Mouse (Mus musculus) kidney, postnatal 0 days (tissue): Measurements from ENCODE around the gene Gosr1. TPM values are rescaled to one million over a fixed set of nuclear protein-coding genes. Genes with fewer than 3 reads are reported as not detected.

Experiments used
- ATAC-seq: fragments of 200-750 bp; cut with Nextera tagmentation; replicated peaks from 2 replicates; pipeline ENCODE4 v1.8.0; 2017; ENCODE audit warnings: low read depth, moderate number of reproducible peaks, moderate TSS enrichment, moderate library complexity; ENCODE audit not compliant: low FRiP score
- DNase-seq: peaks from one replicate; pipeline ENCODE4 v3.0.0-alpha.2; 2016; ENCODE audit warnings: low spot score
- H3K27ac ChIP-seq: fragments of 300-500 bp; sonication (generic); 2 replicates; pipeline ENCODE4 v1.5.1; 2014; ENCODE audit warnings: mild to moderate bottlenecking
- H3K27me3 ChIP-seq: fragments of 300-500 bp; sonication (generic); 2 replicates; pipeline ENCODE4 v1.6.1; 2014; ENCODE audit warnings: low read length, mixed read lengths; ENCODE audit not compliant: insufficient read depth
- H3K36me3 ChIP-seq: fragments of 300-500 bp; sonication (generic); 2 replicates; pipeline ENCODE4 v1.6.1; 2014; ENCODE audit warnings: low read length, mixed read lengths; ENCODE audit not compliant: insufficient read depth
- H3K4me1 ChIP-seq: fragments of 300-500 bp; sonication (generic); replicated peaks from 2 replicates; pipeline ENCODE4 v1.6.1; 2014; ENCODE audit warnings: antibody characterized with exemption, low read length, mixed read lengths; ENCODE audit not compliant: insufficient read depth
- H3K4me2 ChIP-seq: fragments of 300-500 bp; sonication (generic); 2 replicates; pipeline ENCODE4 v1.6.1; 2014; ENCODE audit warnings: mild to moderate bottlenecking, low read length, moderate library complexity, mixed read lengths
- H3K4me3 ChIP-seq: fragments of 300-500 bp; sonication (generic); replicated peaks from 2 replicates; pipeline ENCODE4 v1.5.1; 2014; ENCODE audit warnings: low read depth, low read length
- H3K9ac ChIP-seq: fragments of 300-500 bp; sonication (generic); 2 replicates; pipeline ENCODE4 v1.6.1; 2014; ENCODE audit warnings: low read depth, low read length
- H3K9me3 ChIP-seq: fragments of 300-500 bp; sonication (generic); replicated peaks from 2 replicates; pipeline ENCODE4 v1.6.1; 2016; ENCODE audit warnings: low read length, inconsistent platforms, mixed read lengths
- CTCF ChIP-seq: IDR thresholded peaks from 2 replicates; pipeline ENCODE4 v1.5.1; 2016; ENCODE audit warnings: antibody characterized with exemption, low read depth, mild to moderate bottlenecking, moderate library complexity
- WGBS: fragments of 180-500 bp; shearing (Covaris S2); extraction: QIAGEN DNeasy Blood & Tissue Kit; methylation state at CpG from one replicate; pipeline ENCODE4 v1.1.7; 2014; 5-methylcytosine and 5-hydroxymethylcytosine counted together
- polyA plus RNA-seq: library from polyadenylated mRNA; unstranded; fragments of >200 nt; fragmentation: Nextera tagmentation; extraction: Ambion mirVana; gene quantifications from 2 replicates; pipeline ENCODE4 v1.2.1, GENCODE M21; 2015

The Gosr1 gene
- polyA plus RNA-seq, 1 experiment from 2014 or later: 23.9 TPM

- Histone ChIP-seq H3K4me2 (no peak overlapping the region), H3K9ac (no peak overlapping the region), H3K4me3 (no peak overlapping the region), H3K36me3 (peaks cover 35% of the 10 kb centered on the region; the same call in 1 of the 2 replicates), H3K27me3 (no peaks in the 10 kb centered on the region), H3K4me1 (no peaks in the 10 kb centered on the region), H3K27ac (no peak overlapping the region), H3K9me3 (no peaks in the 10 kb centered on the region)
- ATAC-seq: no peak; the same call in 1 of the 2 replicates
- no peak for TF ChIP-seq CTCF
- no peak for DNase-seq
- 90% methylated on average over 3 of the region's 3 CpGs for WGBS
Observed at GRCm38 (mm10) chr11:76803266-76803665, 39.9 kb upstream of the Gosr1 start.

DNA sequence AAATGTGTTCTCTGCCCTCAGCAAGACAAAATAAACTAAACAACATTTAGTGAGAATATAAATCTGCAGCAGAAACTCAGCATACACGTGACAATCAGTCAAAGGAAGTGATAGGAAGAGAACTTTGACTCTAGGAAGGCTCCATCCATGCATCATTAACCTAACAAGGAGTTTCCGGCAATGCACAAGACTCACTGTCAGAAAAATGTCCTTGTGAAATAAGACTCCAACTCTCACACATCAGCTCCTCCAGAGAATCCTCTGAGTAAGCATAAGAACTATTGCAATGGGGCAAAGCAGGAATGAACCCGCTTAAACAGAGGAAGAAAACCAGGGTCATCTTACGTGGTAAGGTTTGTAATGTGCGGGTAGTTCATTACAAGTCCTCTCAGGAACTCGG, 33.9 kb upstream of the Gosr1 start:
- DNase-seq: peak; percentile 64
- H3K4me1 ChIP-seq: no peaks in the 10 kb centered on the region

GRCm38 (mm10) chr11:76795326-76795725, 31.9 kb upstream of the Gosr1 start:
- H3K27ac ChIP-seq: no peak overlapping the region
- no peaks in the 10 kb centered on the region for H3K27me3 ChIP-seq
- H3K9ac ChIP-seq: no peak overlapping the region
- no peak overlapping the region for H3K4me2 ChIP-seq
- no peaks in the 10 kb centered on the region for H3K4me1 ChIP-seq
- no peak for ATAC-seq
- H3K4me3 ChIP-seq: no peak overlapping the region
- no peak for DNase-seq
- no peak for TF ChIP-seq CTCF
- WGBS: 91% methylated on average over 5 of the region's 5 CpGs
- H3K9me3 ChIP-seq: no peaks in the 10 kb centered on the region
- peaks cover 57% of the 10 kb centered on the region; the same call in 1 of the 2 replicates for H3K36me3 ChIP-seq

More for the DNA sequence above, 33.9 kb upstream of the Gosr1 start:
- H3K27me3 ChIP-seq: no peaks in the 10 kb centered on the region
- TF ChIP-seq CTCF: no peak
- H3K4me3 ChIP-seq: no peak overlapping the region
- peaks cover 45% of the 10 kb centered on the region; the same call in 1 of the 2 replicates for H3K36me3 ChIP-seq
- H3K9me3 ChIP-seq: no peaks in the 10 kb centered on the region
- peak; percentile 43 for ATAC-seq
- H3K9ac ChIP-seq: no peak overlapping the region
- WGBS: 53% methylated on average over 6 of the region's 6 CpGs
- H3K27ac ChIP-seq: no peak overlapping the region
- no peak overlapping the region for H3K4me2 ChIP-seq

- Histone ChIP-seq H3K4me1 (no peaks in the 10 kb centered on the region), H3K4me2 (no peak overlapping the region), H3K27me3 (no peaks in the 10 kb centered on the region), H3K9me3 (no peaks in the 10 kb centered on the region), H3K27ac (no peak overlapping the region), H3K9ac (no peak overlapping the region), H3K36me3 (peaks cover 39% of the 10 kb centered on the region; the same call in 1 of the 2 replicates), H3K4me3 (no peak overlapping the region)
- WGBS: 73% methylated on average over 7 of the region's 7 CpGs
- DNase-seq (no peak), ATAC-seq (no peak)
- TF ChIP-seq CTCF: no peak
Observed at GRCm38 (mm10) chr11:76791331-76791730, 28.0 kb upstream of the Gosr1 start.

DNA sequence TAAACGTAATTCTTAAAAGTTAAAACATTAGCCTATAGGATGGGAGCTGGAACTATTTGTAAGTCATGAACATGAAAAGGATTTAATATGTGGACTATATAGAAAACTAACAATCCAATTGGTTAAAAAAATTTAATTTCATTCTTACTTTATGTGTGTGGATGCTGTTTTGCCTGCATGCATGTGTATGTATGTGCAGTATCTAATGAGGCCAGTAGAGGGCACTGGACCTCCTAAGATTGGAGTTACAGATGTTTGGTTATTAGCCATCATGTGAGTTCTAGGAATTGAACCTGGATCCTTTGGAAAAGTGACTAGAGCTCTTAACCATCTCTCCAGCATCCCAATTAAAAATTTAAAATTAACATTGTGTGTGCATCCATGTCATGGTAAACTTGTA, 25.9 kb upstream of the Gosr1 start:
- Histone ChIP-seq H3K27me3 (no peaks in the 10 kb centered on the region), H3K9me3 (no peaks in the 10 kb centered on the region), H3K36me3 (peaks cover 50% of the 10 kb centered on the region), H3K27ac (no peak overlapping the region), H3K9ac (no peak overlapping the region), H3K4me2 (no peak overlapping the region), H3K4me3 (no peak overlapping the region), H3K4me1 (no peaks in the 10 kb centered on the region)
- peak; percentile 79 for DNase-seq
- peak; percentile 89 for TF ChIP-seq CTCF
- WGBS: 70% methylated on average over 1 of the region's 1 CpGs
- ATAC-seq: no peak

DNA sequence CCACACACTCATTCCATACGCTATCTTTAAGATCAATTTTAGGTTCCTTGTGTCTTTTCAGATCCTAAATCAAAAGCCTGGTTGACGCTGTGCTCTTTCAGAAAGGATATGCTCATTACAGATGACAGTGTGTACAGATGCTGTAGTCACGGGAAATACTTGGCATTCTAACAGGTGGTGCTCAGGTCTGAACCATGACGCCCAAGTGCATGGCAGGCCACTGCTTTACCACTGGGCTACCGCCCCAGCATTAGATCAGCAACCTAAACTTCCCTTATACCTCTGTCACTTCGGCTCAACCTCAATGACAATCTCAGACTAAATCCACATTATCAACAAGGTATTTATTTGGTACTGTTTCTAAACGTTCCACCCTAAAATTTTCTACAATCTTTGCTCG, 12.2 kb upstream of the Gosr1 start:
- no peaks in the 10 kb centered on the region for H3K4me1 ChIP-seq
- ATAC-seq (no peak), DNase-seq (no peak)
- H3K9ac ChIP-seq: no peak overlapping the region
- no peak overlapping the region for H3K27ac ChIP-seq
- H3K36me3 ChIP-seq: peaks cover 9% of the 10 kb centered on the region; the same call in 1 of the 2 replicates
- WGBS: 83% methylated on average over 8 of the region's 8 CpGs
- no peak for TF ChIP-seq CTCF
- no peaks in the 10 kb centered on the region for H3K27me3 ChIP-seq
- no peak overlapping the region for H3K4me2 ChIP-seq
- H3K4me3 ChIP-seq: no peak overlapping the region
- no peaks in the 10 kb centered on the region for H3K9me3 ChIP-seq

- no peak overlapping the region for H3K27ac ChIP-seq
- H3K4me3 ChIP-seq: no peak overlapping the region
- DNase-seq (no peak), ATAC-seq (no peak)
- no peaks in the 10 kb centered on the region for H3K9me3 ChIP-seq
- H3K36me3 ChIP-seq: no peaks in the 10 kb centered on the region
- no peaks in the 10 kb centered on the region for H3K4me1 ChIP-seq
- H3K9ac ChIP-seq: no peak overlapping the region
- no peaks in the 10 kb centered on the region for H3K27me3 ChIP-seq
- no peak for TF ChIP-seq CTCF
- WGBS: 49% methylated on average over 3 of the region's 3 CpGs
- H3K4me2 ChIP-seq: no peak overlapping the region
Observed at GRCm38 (mm10) chr11:76773811-76774210, 10.4 kb upstream of the Gosr1 start.
